Mouse (Mus musculus) lung, embryonic 16.5 days (tissue): Measurements from ENCODE around the gene Map1b. TPM values are rescaled to one million over a fixed set of nuclear protein-coding genes. Genes with fewer than 3 reads are reported as not detected.
A peak's percentile ranks its signal among the peaks of the same experiment; 100 is the strongest.

Experiments
- ATAC-seq: fragments of 200-750 bp; cut with Nextera tagmentation; 2 replicates; pipeline ENCODE4 v1.8.0; 2017; ENCODE audit warnings: low read depth, mild to moderate bottlenecking, moderate library complexity
- H3K27ac ChIP-seq: fragments of 300-500 bp; sonication (generic); 2 replicates; pipeline ENCODE4 v1.5.1; 2014; ENCODE audit warnings: mild to moderate bottlenecking, control low read depth, low read length
- H3K27me3 ChIP-seq: fragments of 300-500 bp; sonication (generic); 2 replicates; pipeline ENCODE4 v1.6.1; 2014; ENCODE audit warnings: low read depth, low read length, mixed read lengths; ENCODE audit not compliant: control insufficient read depth, insufficient read depth
- H3K36me3 ChIP-seq: fragments of 300-500 bp; sonication (generic); 2 replicates; pipeline ENCODE4 v1.6.1; 2014; ENCODE audit warnings: low read length; ENCODE audit not compliant: control insufficient read depth, insufficient read depth
- H3K4me1 ChIP-seq: fragments of 300-500 bp; sonication (generic); replicated peaks from 2 replicates; pipeline ENCODE4 v1.6.1; 2014; ENCODE audit warnings: low read length, mixed read lengths; ENCODE audit not compliant: control insufficient read depth, insufficient read depth
- H3K4me2 ChIP-seq: fragments of 300-500 bp; sonication (generic); 2 replicates; pipeline ENCODE4 v1.6.1; 2014; ENCODE audit warnings: low read depth, low read length, control low read depth
- H3K4me3 ChIP-seq: fragments of 300-500 bp; sonication (generic); 2 replicates; pipeline ENCODE4 v1.5.1; 2014; ENCODE audit warnings: mild to moderate bottlenecking, low read length, control low read depth
- H3K9ac ChIP-seq: fragments of 300-500 bp; sonication (generic); 2 replicates; pipeline ENCODE4 v1.6.1; 2014; ENCODE audit warnings: low read length, control low read depth
- H3K9me3 ChIP-seq: fragments of 300-500 bp; sonication (generic); 2 replicates; pipeline ENCODE4 v1.6.1; 2016; ENCODE audit warnings: low read length; ENCODE audit not compliant: control insufficient read depth
- WGBS: fragments of 180-500 bp; shearing (Covaris S2); extraction: QIAGEN DNeasy Blood & Tissue Kit; methylation state at CpG from one replicate; pipeline ENCODE4 v1.1.7; 2014; 5-methylcytosine and 5-hydroxymethylcytosine counted together
- polyA plus RNA-seq: library from polyadenylated mRNA; unstranded; fragments of >200 nt; fragmentation: Nextera tagmentation; extraction: Ambion mirVana; gene quantifications from 2 replicates; pipeline ENCODE4 v1.2.1, GENCODE M21; 2015

The Map1b gene
- polyA plus RNA-seq, 1 experiment from 2014 or later: 67.1 TPM

DNA sequence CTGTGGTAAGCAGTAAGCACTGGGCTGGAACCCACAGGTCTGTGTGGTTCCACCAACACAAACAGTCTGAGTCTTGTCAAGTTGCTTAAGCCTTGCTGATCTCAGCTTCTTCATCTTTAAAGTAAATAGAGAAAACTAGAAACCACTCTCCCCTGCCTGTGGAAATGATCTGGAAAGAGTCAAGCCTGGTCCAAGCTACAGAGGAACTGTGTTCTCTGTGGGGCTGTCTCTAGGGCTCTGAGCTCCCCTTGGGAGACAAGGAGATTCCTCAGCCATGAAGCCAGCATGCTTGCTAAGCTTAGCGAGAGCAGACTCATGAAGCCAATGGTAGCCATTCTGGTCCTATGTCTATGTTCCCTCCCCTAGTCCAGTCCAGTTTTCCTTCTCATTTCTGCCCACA, 138.1 kb downstream of the Map1b start:
- no peak for ATAC-seq
- H3K9me3 ChIP-seq: no peaks in the 10 kb centered on the region
- WGBS: 84% methylated on average over 1 of the region's 1 CpGs
- no peak overlapping the region for H3K9ac ChIP-seq
- no peaks in the 10 kb centered on the region for H3K36me3 ChIP-seq
- no peaks in the 10 kb centered on the region for H3K4me1 ChIP-seq
- H3K4me3 ChIP-seq: no peak overlapping the region
- H3K27me3 ChIP-seq: no peaks in the 10 kb centered on the region
- no peak overlapping the region for H3K4me2 ChIP-seq
- no peak overlapping the region for H3K27ac ChIP-seq

DNA sequence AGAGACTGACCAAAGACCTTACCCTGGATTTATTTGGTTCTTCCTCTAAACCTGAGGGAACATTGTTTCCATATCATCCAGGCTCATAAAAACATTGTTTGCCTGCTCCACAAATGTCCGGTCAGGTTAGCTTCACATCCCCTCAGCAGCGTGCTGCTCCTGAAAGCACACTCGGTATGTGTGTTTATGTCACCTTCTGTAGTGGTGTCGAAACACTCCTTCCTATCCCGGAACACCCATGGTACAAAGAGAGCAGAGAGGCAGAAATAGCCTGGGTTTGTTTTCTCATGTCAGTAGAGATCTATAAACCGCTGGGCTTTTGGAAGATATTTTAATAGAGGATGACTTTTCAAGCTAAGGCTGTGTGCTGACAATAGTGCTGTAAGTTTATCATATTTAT, 139.3 kb downstream of the Map1b start:
- H3K27me3 ChIP-seq: no peaks in the 10 kb centered on the region
- no peak overlapping the region for H3K9ac ChIP-seq
- no peak overlapping the region for H3K27ac ChIP-seq
- H3K36me3 ChIP-seq: no peaks in the 10 kb centered on the region
- WGBS: 57% methylated on average over 6 of the region's 6 CpGs
- no peaks in the 10 kb centered on the region for H3K9me3 ChIP-seq
- H3K4me3 ChIP-seq: no peak overlapping the region
- no peak overlapping the region for H3K4me2 ChIP-seq
- H3K4me1 ChIP-seq: no peaks in the 10 kb centered on the region
- no peak for ATAC-seq

DNA sequence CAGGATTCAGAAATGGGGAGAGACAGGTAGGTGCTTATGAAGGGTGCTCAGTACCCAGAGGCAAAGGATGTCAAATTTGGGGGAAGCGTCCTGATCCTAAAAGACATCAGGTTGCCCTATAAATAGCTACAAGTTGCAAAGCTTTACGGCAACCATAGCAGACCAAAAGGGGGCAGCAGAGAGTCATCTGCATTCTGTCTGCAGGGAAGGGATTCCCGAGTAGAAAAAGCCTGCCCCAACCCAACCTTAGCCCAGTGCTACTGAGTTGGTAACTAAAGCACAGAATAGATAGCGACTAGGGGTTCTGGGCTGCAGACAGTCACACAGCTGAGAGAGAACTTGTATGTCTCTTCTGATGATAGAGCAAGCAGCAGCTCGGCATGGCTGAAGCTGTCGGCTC, 140.8 kb downstream of the Map1b start:
- no peaks in the 10 kb centered on the region for H3K9me3 ChIP-seq
- H3K4me2 ChIP-seq: no peak overlapping the region
- no peak overlapping the region for H3K27ac ChIP-seq
- H3K36me3 ChIP-seq: no peaks in the 10 kb centered on the region
- no peak overlapping the region for H3K4me3 ChIP-seq
- ATAC-seq: peak; percentile 43; the same call in 1 of the 2 replicates
- H3K9ac ChIP-seq: no peak overlapping the region
- no peaks in the 10 kb centered on the region for H3K4me1 ChIP-seq
- WGBS: 31% methylated on average over 6 of the region's 6 CpGs
- no peaks in the 10 kb centered on the region for H3K27me3 ChIP-seq

DNA sequence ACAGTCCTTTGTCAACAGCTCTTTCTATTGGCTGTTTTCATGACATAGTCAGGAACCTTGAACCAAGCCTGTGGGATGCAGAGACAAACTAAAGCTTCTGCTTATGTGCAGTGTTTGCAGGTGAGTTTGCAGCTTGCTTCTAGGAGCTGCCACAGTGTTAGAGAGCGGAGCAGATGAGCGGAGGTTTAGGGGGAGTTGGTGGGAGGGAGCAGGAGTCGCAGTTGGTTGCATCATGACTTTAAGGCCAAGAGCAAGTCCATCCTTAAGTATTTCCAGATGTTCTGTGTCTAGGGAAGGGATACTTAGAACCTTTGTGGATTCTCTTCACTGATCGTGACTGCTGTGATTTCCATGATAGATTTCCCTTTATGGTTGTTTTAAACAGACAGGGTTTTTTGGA, 142.1 kb downstream of the Map1b start:
- Histone ChIP-seq H3K9ac (no peak overlapping the region), H3K27ac (no peak overlapping the region), H3K36me3 (no peaks in the 10 kb centered on the region), H3K4me2 (no peak overlapping the region), H3K4me1 (no peaks in the 10 kb centered on the region), H3K4me3 (no peak overlapping the region), H3K27me3 (no peaks in the 10 kb centered on the region), H3K9me3 (no peaks in the 10 kb centered on the region)
- 68% methylated on average over 4 of the region's 4 CpGs for WGBS
- no peak for ATAC-seq

DNA sequence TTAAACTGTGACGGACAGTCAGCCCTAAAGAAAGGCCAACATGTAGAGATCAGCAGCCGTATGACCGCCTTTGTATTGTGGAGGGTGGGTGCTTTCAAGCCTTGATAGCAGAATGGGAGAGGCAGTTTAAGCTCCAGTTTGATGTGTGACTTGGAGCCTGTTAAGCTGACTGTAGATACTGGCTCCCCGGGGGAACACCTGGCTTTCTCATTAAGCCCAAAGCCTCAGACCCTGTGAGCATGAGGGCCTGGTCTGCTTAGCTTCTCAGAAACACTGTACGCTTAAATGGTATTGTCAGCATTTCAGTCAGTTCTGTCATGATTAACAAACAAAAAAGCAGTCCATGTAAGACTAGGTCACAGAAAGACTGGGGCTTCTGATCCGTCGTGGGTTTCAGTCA, 142.7 kb downstream of the Map1b start:
- no peak overlapping the region for H3K9ac ChIP-seq
- H3K36me3 ChIP-seq: no peaks in the 10 kb centered on the region
- H3K9me3 ChIP-seq: no peaks in the 10 kb centered on the region
- WGBS: 80% methylated on average over 7 of the region's 7 CpGs
- H3K4me3 ChIP-seq: no peak overlapping the region
- H3K4me1 ChIP-seq: no peaks in the 10 kb centered on the region
- ATAC-seq: no peak
- H3K4me2 ChIP-seq: no peak overlapping the region
- no peaks in the 10 kb centered on the region for H3K27me3 ChIP-seq
- H3K27ac ChIP-seq: no peak overlapping the region

Other genes starting within 250 kb of the Map1b start
- gene Ptcd2, start 171.8 kb downstream of the Map1b start, polyA plus RNA-seq: 41.0 and 42.6 TPM in 2 replicates
- gene Mrps27, start 171.8 kb downstream of the Map1b start, polyA plus RNA-seq: 53.8 and 54.6 TPM in 2 replicates